ENCODE assay signal across 8 mouse cellular contexts in the genomic region with DNA sequence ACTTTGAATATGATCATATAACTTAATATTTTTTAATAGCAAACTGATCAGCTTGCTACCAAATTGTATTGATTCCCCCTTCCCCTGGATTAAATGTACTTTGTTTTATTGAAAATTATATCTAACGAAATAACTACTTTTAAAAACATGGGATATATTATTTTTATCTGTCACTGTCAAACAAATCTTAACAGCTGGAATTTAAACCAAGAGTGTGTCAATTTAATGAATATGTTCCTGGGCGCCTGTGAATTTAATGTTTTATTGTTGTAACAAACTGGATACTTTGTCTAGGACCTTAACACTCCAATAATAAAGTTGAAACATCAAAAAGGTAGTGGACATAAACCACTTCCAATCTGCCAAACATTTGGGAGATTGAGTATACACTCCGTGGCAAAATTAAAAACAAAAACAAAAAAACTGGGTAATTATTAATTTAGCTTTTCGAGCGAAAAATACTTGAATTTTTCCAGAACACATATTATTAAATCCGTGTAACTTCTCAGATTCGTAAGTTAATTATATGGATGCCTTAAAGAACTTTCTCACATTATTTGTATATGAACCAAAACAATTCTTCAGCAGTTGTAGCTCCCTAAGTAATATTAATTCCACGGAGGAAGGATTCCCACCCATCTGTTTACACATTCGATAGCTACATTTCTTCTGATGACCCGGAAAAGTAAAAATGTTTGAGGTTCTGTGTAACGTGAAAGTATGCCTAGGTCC. TPM values are rescaled to one million over a fixed set of nuclear protein-coding genes. Genes with fewer than 3 reads are reported as not detected.
A peak's percentile ranks its signal among the peaks of the same experiment; 100 is the strongest.
DNase-seq lines count a peak whose midpoint lies in the region; ATAC-seq and TF ChIP-seq lines count a peak whose summit lies in the region.

No protein-coding gene starts in this region.

- H3K36me3 ChIP-seq in kidney, embryonic 14.5 days (ENCODE audit: control insufficient read depth, insufficient read depth, low read length): no peaks in the 10 kb centered on the region
- no peaks in the 10 kb centered on the region for H3K36me3 ChIP-seq in hindbrain, embryonic 14.5 days (replicated peaks; ENCODE audit: control insufficient read depth, insufficient read depth)
- no peaks in the 10 kb centered on the region for H3K36me3 ChIP-seq in midbrain, embryonic 12.5 days

- H3K9ac ChIP-seq in kidney, embryonic 14.5 days (ENCODE audit: low read depth, low read length): peak overlapping the region; percentile 80
- peak overlapping the region; percentile 68 for H3K9ac ChIP-seq in hindbrain, embryonic 14.5 days
- H3K9ac ChIP-seq in midbrain, embryonic 12.5 days (replicated peaks): peak overlapping the region; percentile 70

- intact Hi-C loops in left cerebral cortex, adult 2 months (cut with DNase I): loop anchor here (1.0 kb wide), 1 partner anchor 1960 kb away; no protein-coding TSS in a partner anchor
- intact Hi-C loops in left cerebral cortex, postnatal 36 days (cut with DNase I): loop anchor here (2.0 kb wide), 1 partner anchor 144 kb away; the partner anchor contains the start of gene Malsu1

- H3K27me3 ChIP-seq in kidney, embryonic 14.5 days (ENCODE audit: control insufficient read depth, insufficient read depth, low read length): 0 out of 2 replicates have a peak, but pooled peaks cover 4% of the 10 kb centered on the region
- no peaks in the 10 kb centered on the region for H3K27me3 ChIP-seq in hindbrain, embryonic 14.5 days (ENCODE audit: control insufficient read depth, insufficient read depth, low read length)
- no peaks in the 10 kb centered on the region for H3K27me3 ChIP-seq in midbrain, embryonic 12.5 days

- peak overlapping the region; percentile 86 for H3K4me2 ChIP-seq in kidney, embryonic 14.5 days (replicated peaks; ENCODE audit: low read depth, low read length)
- H3K4me2 ChIP-seq in hindbrain, embryonic 14.5 days (replicated peaks): peak overlapping the region; percentile 85
- peak overlapping the region; percentile 67 for H3K4me2 ChIP-seq in midbrain, embryonic 12.5 days (replicated peaks)

- WGBS in kidney, embryonic 14.5 days: 3% methylated on average over 11 of the region's 11 CpGs
- 2% methylated on average over 11 of the region's 11 CpGs for WGBS in hindbrain, embryonic 14.5 days
- 1% methylated on average over 11 of the region's 11 CpGs for WGBS in midbrain, embryonic 12.5 days

- H3K9me3 ChIP-seq in kidney, embryonic 14.5 days (ENCODE audit: control insufficient read depth, low read length): no peaks in the 10 kb centered on the region
- no peaks in the 10 kb centered on the region for H3K9me3 ChIP-seq in hindbrain, embryonic 14.5 days (ENCODE audit: control insufficient read depth, low read length)
- no peaks in the 10 kb centered on the region for H3K9me3 ChIP-seq in midbrain, embryonic 12.5 days

- no peak for DNase-seq in kidney, postnatal 14 days
- no peak for DNase-seq in hindbrain, embryonic 14.5 days (ENCODE audit: low spot score)
- no peak for DNase-seq in left cerebral cortex, adult 2 months (ENCODE audit: extremely low spot score in 1 of 2, low spot score in 2 of 2)
- DNase-seq in left cerebral cortex, adult 18-20 months (ENCODE audit: low spot score in 2 of 2): no peak
- DNase-seq in left cerebral cortex, postnatal 36 days (ENCODE audit: low spot score in 2 of 2): no peak

- peak overlapping the region; percentile 95 for H3K27ac ChIP-seq in kidney, embryonic 14.5 days (ENCODE audit: low read depth, low read length)
- H3K27ac ChIP-seq in bone marrow macrophage, adult 2 months (ENCODE audit: insufficient read depth, low read depth, low read length): 0 out of 2 replicates have a peak overlapping the region, but pooled peaks have one; percentile 5
- peak overlapping the region; percentile 86 for H3K27ac ChIP-seq in hindbrain, embryonic 14.5 days
- peak overlapping the region; percentile 90 for H3K27ac ChIP-seq in midbrain, embryonic 12.5 days (replicated peaks)
- no peak overlapping the region for H3K27ac ChIP-seq in left cerebral cortex, adult 2 months

- peaks cover 14% of the 10 kb centered on the region for H3K4me1 ChIP-seq in kidney, embryonic 14.5 days (ENCODE audit: control insufficient read depth, insufficient read depth, low read length)
- peaks cover 7% of the 10 kb centered on the region for H3K4me1 ChIP-seq in bone marrow macrophage, adult 2 months (ENCODE audit: control insufficient read depth, insufficient read depth, low read length)
- H3K4me1 ChIP-seq in hindbrain, embryonic 14.5 days (replicated peaks; ENCODE audit: control insufficient read depth, insufficient read depth, low read length): peaks cover 22% of the 10 kb centered on the region; the same call in 1 of the 2 replicates
- H3K4me1 ChIP-seq in midbrain, embryonic 12.5 days: peaks cover 12% of the 10 kb centered on the region

- TF ChIP-seq CTCF in bone marrow macrophage, adult 2 months (IDR thresholded peaks at IDR 0.05; ENCODE audit: low read depth, low read length): no peak
- no peak for TF ChIP-seq CTCF in left cerebral cortex, adult 2 months (IDR thresholded peaks at IDR 0.05)

- ATAC-seq in kidney, embryonic 14.5 days (ENCODE audit: low FRiP score, low TSS enrichment): no peak
- ATAC-seq in hindbrain, embryonic 14.5 days (ENCODE audit: low FRiP score): no peak
- no peak for ATAC-seq in midbrain, embryonic 12.5 days (ENCODE audit: low FRiP score, low read depth)

- TF ChIP-seq POLR2A in bone marrow macrophage, adult 2 months (IDR thresholded peaks at IDR 0.05; ENCODE audit: borderline replicate concordance, low read depth, low read length): no peak

- H3K4me3 ChIP-seq in kidney, embryonic 14.5 days (ENCODE audit: low read length): peak overlapping the region; percentile 63
- peak overlapping the region; percentile 65 for H3K4me3 ChIP-seq in bone marrow macrophage, adult 2 months (ENCODE audit: insufficient read depth, low read length)
- peak overlapping the region; percentile 44 for H3K4me3 ChIP-seq in hindbrain, embryonic 14.5 days (replicated peaks; ENCODE audit: low read length)
- peak overlapping the region; percentile 53 for H3K4me3 ChIP-seq in midbrain, embryonic 12.5 days
- H3K4me3 ChIP-seq in left cerebral cortex, adult 2 months: no peak overlapping the region

RNA-seq across cellular contexts. Expression of gene Igf2bp3, which starts 2.2 kb away (rescaled TPM):
- polyA plus RNA-seq in kidney, embryonic 14.5 days (2014; fragmentation: Nextera tagmentation; extraction: Ambion mirVana): 56.0 and 73.4 TPM in 2 replicates
- polyA plus RNA-seq in bone marrow macrophage, adult 2 months (2012; ENCODE audit: insufficient read depth, insufficient read length, missing spikeins): 0.68 and 0.79 TPM in 2 replicates
- 25.4 and 30.4 TPM in 2 replicates for polyA plus RNA-seq in hindbrain, embryonic 14.5 days (2014; fragmentation: Nextera tagmentation; extraction: Ambion mirVana)
- 114 and 122 TPM in 2 replicates for polyA plus RNA-seq in midbrain, embryonic 12.5 days (2016; fragmentation: Nextera tagmentation; extraction: Ambion mirVana)
- under 1 TPM in 1 of 2 experiments, not detected in 1; 0.35 TPM for total RNA-seq in left cerebral cortex, adult 2 months (2021)
- not detected for total RNA-seq in left cerebral cortex, adult 18-20 months (2021)
- under 1 TPM in 1 of 2 experiments, not detected in 1; 0.07 TPM for total RNA-seq in left cerebral cortex, postnatal 36 days (2021)

RNA-seq across cellular contexts. Expression of gene Tra2a, which starts 46.9 kb away (rescaled TPM):
- polyA plus RNA-seq in kidney, embryonic 14.5 days (2014; fragmentation: Nextera tagmentation; extraction: Ambion mirVana): 60.1 and 136 TPM in 2 replicates
- 94.2 and 103 TPM in 2 replicates for polyA plus RNA-seq in bone marrow macrophage, adult 2 months (2012; ENCODE audit: insufficient read depth, insufficient read length, missing spikeins)
- polyA plus RNA-seq in hindbrain, embryonic 14.5 days (2014; fragmentation: Nextera tagmentation; extraction: Ambion mirVana): 42.3 and 44.5 TPM in 2 replicates
- 160 and 162 TPM in 2 replicates for polyA plus RNA-seq in midbrain, embryonic 12.5 days (2016; fragmentation: Nextera tagmentation; extraction: Ambion mirVana)
- 10 to 100 TPM; 75.5 to 90.0 TPM for total RNA-seq in left cerebral cortex, adult 2 months (2021)
- 10 to 100 TPM; 80.5 to 84.7 TPM for total RNA-seq in left cerebral cortex, adult 18-20 months (2021)
- 10 to 100 TPM; 51.1 to 86.5 TPM for total RNA-seq in left cerebral cortex, postnatal 36 days (2021)

Comparison
In these comparisons a context has a peak if more than half of its experiments do, and no peak if none do; other contexts are left out.
1. RNA of gene Igf2bp3, which starts 2.2 kb away (polyA plus RNA-seq): 114 to 122 TPM in midbrain, embryonic 12.5 days, 56.0 to 73.4 TPM in kidney, embryonic 14.5 days and 25.4 to 30.4 TPM in hindbrain, embryonic 14.5 days; 0.68 to 0.79 TPM in bone marrow macrophage, adult 2 months; every median in the first group is over 10 times any median in the second.
2. Peak in every context shown above with its lines, with median percentiles within 50 percentile points of each other: H3K4me2 ChIP-seq and H3K9ac ChIP-seq.